Mouse (Mus musculus) C2C12 (cell line): ENCODE measurements at regions not wholly inside any gene's neighbourhood (a gene's known extent, or its start where the extent isn't known, plus 50 kb on each side); places are given as distances from the start of the nearest gene placed in this dataset.

Experiments used
- CEBPB ChIP-seq: IDR thresholded peaks from one replicate; pipeline ENCODE4 v1.6.1; 2011; ENCODE audit warnings: low read depth, mild to moderate bottlenecking, control low read depth, moderate library complexity
- CTCF ChIP-seq: IDR thresholded peaks from one replicate; pipeline ENCODE4 v1.5.1; 2011; ENCODE audit not compliant: control insufficient read depth, insufficient read depth, insufficient read length
- FOSL1 ChIP-seq: IDR thresholded peaks from one replicate; pipeline ENCODE4 v1.8.0; 2011; ENCODE audit warnings: mild to moderate bottlenecking, low read length; ENCODE audit not compliant: poor library complexity, insufficient read depth, severe bottlenecking
- MAX ChIP-seq: IDR thresholded peaks from one replicate; pipeline ENCODE4 v1.6.1; 2011; ENCODE audit warnings: mild to moderate bottlenecking, control low read depth
- MYOD1 ChIP-seq: IDR thresholded peaks from one replicate; pipeline ENCODE4 v1.6.1; 2011; ENCODE audit warnings: low read depth; ENCODE audit not compliant: control insufficient read depth, insufficient read length
- MYOG ChIP-seq: IDR thresholded peaks from one replicate; pipeline ENCODE4 v1.6.1; 2011; ENCODE audit not compliant: control insufficient read depth, insufficient read length; ENCODE audit errors: extremely low read depth
- USF1 ChIP-seq: IDR thresholded peaks from one replicate; pipeline ENCODE4 v1.6.1; 2011; ENCODE audit warnings: low read depth, mild to moderate bottlenecking, control low read depth, moderate library complexity

GRCm38 (mm10) chr17:4109263-4109662 lies 413.2 kb upstream of the Nox3 start:
- no peak for TF ChIP-seq CTCF
- TF ChIP-seq MAX: no peak
- no peak for TF ChIP-seq USF1
- TF ChIP-seq CEBPB: no peak
- no peak for TF ChIP-seq MYOD1
- no peak for TF ChIP-seq MYOG
- TF ChIP-seq FOSL1: no peak
